Mouse (Mus musculus): ENCODE data around the gene Adam12. TPM values are rescaled to one million over a fixed set of nuclear protein-coding genes. Genes with fewer than 3 reads are reported as not detected.

Gene Adam12
- polyA plus RNA-seq, 1 experiment from 2014 or later = 6.3 TPM

- no peaks in the 10 kb centered on the region for H3K4me1 ChIP-seq
- no peak for ATAC-seq (ENCODE audit: insufficient read depth, low FRiP score, low read depth)
- no peak overlapping the region for H3K27ac ChIP-seq
- no peaks in the 10 kb centered on the region for H3K27me3 ChIP-seq (replicated peaks)
- no peak overlapping the region for H3K4me3 ChIP-seq (replicated peaks)
- no peaks in the 10 kb centered on the region for H3K36me3 ChIP-seq
- H3K9me3 ChIP-seq = no peaks in the 10 kb centered on the region
- WGBS = 63% methylated on average over 4 of the region's 4 CpGs
- H3K4me2 ChIP-seq = no peak overlapping the region
- no peak overlapping the region for H3K9ac ChIP-seq
Measured at GRCm38 (mm10) chr7:133839546-133839945, 392.4 kb downstream of the Adam12 start.

Small RNA genes within 50 kb of the gene (microRNA-seq; reads per million reads assigned to microRNA genes)
- not detected for gene Gm23631

Other genes starting within 250 kb of the Adam12 start
- gene D7Ertd443e, start 153.5 kb upstream of the Adam12 start, polyA plus RNA-seq (2015; fragmentation: Nextera tagmentation; extraction: Ambion mirVana) = 0.06 TPM in 1 of 2 replicates, not detected in the other

Measured in stomach, embryonic 15.5 days (tissue).